Mouse (Mus musculus): ENCODE data around the gene Psmb3. TPM values are rescaled to one million over a fixed set of nuclear protein-coding genes. Genes with fewer than 3 reads are reported as not detected.
A peak's percentile ranks its signal among the peaks of the same experiment; 100 is the strongest.
"Not testable (repeated sequence)": the region's sequence is repeated elsewhere in the genome, so short reads cannot be mapped to it uniquely, and the experiment has no call there.

Psmb3 gene
- polyA plus RNA-seq (2014; fragmentation: Nextera tagmentation; extraction: Ambion mirVana), result 558 and 561 TPM in 2 replicates

- WGBS, result under 1% methylated on average over 35 of the region's 35 CpGs
- ATAC-seq (replicated peaks; ENCODE audit: low FRiP score), result peak; percentile 89
These were observed at the start of gene Psmb3 for GRCm38 (mm10) chr11:97703039-97703826. Gene Psmb3 (plus strand): TSS chr11:97703399.

GRCm38 (mm10) chr11:97654210-97654609 is 49.0 kb upstream of the Psmb3 start:
- no peak overlapping the region for H3K4me3 ChIP-seq (ENCODE audit: low read depth, low read length)
- H3K9ac ChIP-seq (ENCODE audit: low read depth, low read length), result no peak overlapping the region
- no peaks in the 10 kb centered on the region for H3K27me3 ChIP-seq (replicated peaks; ENCODE audit: control insufficient read depth, insufficient read depth, low read length)
- no peak for DNase-seq (ENCODE audit: low spot score)
- ATAC-seq (replicated peaks; ENCODE audit: low FRiP score), result no peak
- peaks cover 5% of the 10 kb centered on the region for H3K4me1 ChIP-seq (replicated peaks; ENCODE audit: control insufficient read depth, insufficient read depth, low read length)
- 83% methylated on average over 2 of the region's 2 CpGs for WGBS
- no peaks in the 10 kb centered on the region for H3K9me3 ChIP-seq (ENCODE audit: control insufficient read depth, low read length)
- no peaks in the 10 kb centered on the region for H3K36me3 ChIP-seq (ENCODE audit: control insufficient read depth, insufficient read depth, low read length)
- no peak overlapping the region for H3K27ac ChIP-seq (ENCODE audit: low read depth, low read length)
- no peak overlapping the region for H3K4me2 ChIP-seq

More at GRCm38 (mm10) chr11:97703039-97703826, at the start of gene Psmb3:
- H3K9ac ChIP-seq (ENCODE audit: low read depth, low read length), result peak within 1 kb of the TSS; percentile 76
- peaks cover 32% of the 10 kb centered on the region for H3K4me1 ChIP-seq (replicated peaks; ENCODE audit: control insufficient read depth, insufficient read depth, low read length)
- peaks cover 14% of the 10 kb centered on the region for H3K36me3 ChIP-seq (ENCODE audit: control insufficient read depth, insufficient read depth, low read length)
- H3K4me2 ChIP-seq, result peak within 1 kb of the TSS; percentile 93
- DNase-seq (ENCODE audit: low spot score), result peak; percentile 92
- H3K27ac ChIP-seq (ENCODE audit: low read depth, low read length), result peak within 1 kb of the TSS; percentile 57
- peaks cover 19% of the 10 kb centered on the region for H3K27me3 ChIP-seq (replicated peaks; ENCODE audit: control insufficient read depth, insufficient read depth, low read length)
- no peaks in the 10 kb centered on the region for H3K9me3 ChIP-seq (ENCODE audit: control insufficient read depth, low read length)
- peak within 1 kb of the TSS; percentile 80 for H3K4me3 ChIP-seq (ENCODE audit: low read depth, low read length)

- WGBS, result 74% methylated on average over 14 of the region's 14 CpGs
- no peak overlapping the region for H3K27ac ChIP-seq (ENCODE audit: low read depth, low read length)
- ATAC-seq (replicated peaks; ENCODE audit: low FRiP score), result no peak
These were observed 46.8 kb upstream of the Psmb3 start for GRCm38 (mm10) chr11:97656269-97656971.

GRCm38 (mm10) chr11:97657184-97657945 is 45.8 kb upstream of the Psmb3 start:
- Histone ChIP-seq H3K27me3 (replicated peaks; ENCODE audit: control insufficient read depth, insufficient read depth, low read length) (peaks cover 24% of the 10 kb centered on the region), H3K36me3 (ENCODE audit: control insufficient read depth, insufficient read depth, low read length) (no peaks in the 10 kb centered on the region), H3K9me3 (ENCODE audit: control insufficient read depth, low read length) (no peaks in the 10 kb centered on the region), H3K9ac (ENCODE audit: low read depth, low read length) (no peak overlapping the region), H3K27ac (ENCODE audit: low read depth, low read length) (no peak overlapping the region), H3K4me3 (ENCODE audit: low read depth, low read length) (no peak overlapping the region), H3K4me2 (no peak overlapping the region), H3K4me1 (replicated peaks; ENCODE audit: control insufficient read depth, insufficient read depth, low read length) (peaks cover 23% of the 10 kb centered on the region)
- 56% methylated on average over 5 of the region's 6 CpGs for WGBS
- DNase-seq (ENCODE audit: low spot score) (no peak), ATAC-seq (replicated peaks; ENCODE audit: low FRiP score) (no peak)

More at GRCm38 (mm10) chr11:97656269-97656971, 46.8 kb upstream of the Psmb3 start:
- Histone ChIP-seq H3K36me3 (ENCODE audit: control insufficient read depth, insufficient read depth, low read length) (no peaks in the 10 kb centered on the region), H3K9me3 (ENCODE audit: control insufficient read depth, low read length) (no peaks in the 10 kb centered on the region), H3K4me3 (ENCODE audit: low read depth, low read length) (no peak overlapping the region), H3K27me3 (replicated peaks; ENCODE audit: control insufficient read depth, insufficient read depth, low read length) (peaks cover 15% of the 10 kb centered on the region), H3K9ac (ENCODE audit: low read depth, low read length) (no peak overlapping the region), H3K4me1 (replicated peaks; ENCODE audit: control insufficient read depth, insufficient read depth, low read length) (peaks cover 15% of the 10 kb centered on the region), H3K4me2 (no peak overlapping the region)
- DNase-seq (ENCODE audit: low spot score), result no peak

- not testable (repeated sequence) for H3K27ac ChIP-seq (ENCODE audit: low read depth, low read length); H3K4me3 ChIP-seq (ENCODE audit: low read depth, low read length); H3K36me3 ChIP-seq (ENCODE audit: control insufficient read depth, insufficient read depth, low read length); DNase-seq (ENCODE audit: low spot score); H3K9ac ChIP-seq (ENCODE audit: low read depth, low read length); ATAC-seq (replicated peaks; ENCODE audit: low FRiP score); H3K9me3 ChIP-seq (ENCODE audit: control insufficient read depth, low read length); H3K4me2 ChIP-seq
- Histone ChIP-seq H3K27me3 (replicated peaks; ENCODE audit: control insufficient read depth, insufficient read depth, low read length) (peaks cover 30% of the 10 kb centered on the region), H3K4me1 (replicated peaks; ENCODE audit: control insufficient read depth, insufficient read depth, low read length) (peaks cover 23% of the 10 kb centered on the region)
- 85% methylated on average over 6 of the region's 6 CpGs for WGBS
These were observed 45.2 kb upstream of the Psmb3 start for GRCm38 (mm10) chr11:97657967-97658366.

- ATAC-seq (replicated peaks; ENCODE audit: low FRiP score), result no peak
- Histone ChIP-seq H3K4me1 (replicated peaks; ENCODE audit: control insufficient read depth, insufficient read depth, low read length) (peaks cover 23% of the 10 kb centered on the region), H3K27me3 (replicated peaks; ENCODE audit: control insufficient read depth, insufficient read depth, low read length) (peaks cover 39% of the 10 kb centered on the region)
These were observed 44.4 kb upstream of the Psmb3 start for GRCm38 (mm10) chr11:97658751-97659266.

GRCm38 (mm10) chr11:97659267-97659989 is 43.8 kb upstream of the Psmb3 start:
- Histone ChIP-seq H3K9ac (ENCODE audit: low read depth, low read length) (peak overlapping the region; percentile 75), H3K27ac (ENCODE audit: low read depth, low read length) (peak overlapping the region; percentile 13; the same call in 1 of the 2 replicates), H3K4me3 (ENCODE audit: low read depth, low read length) (peak overlapping the region; percentile 78), H3K27me3 (replicated peaks; ENCODE audit: control insufficient read depth, insufficient read depth, low read length) (peaks cover 44% of the 10 kb centered on the region), H3K9me3 (ENCODE audit: control insufficient read depth, low read length) (no peaks in the 10 kb centered on the region), H3K36me3 (ENCODE audit: control insufficient read depth, insufficient read depth, low read length) (no peaks in the 10 kb centered on the region), H3K4me1 (replicated peaks; ENCODE audit: control insufficient read depth, insufficient read depth, low read length) (peaks cover 23% of the 10 kb centered on the region), H3K4me2 (peak overlapping the region; percentile 76)
- ATAC-seq (replicated peaks; ENCODE audit: low FRiP score), result no peak
- no peak for DNase-seq (ENCODE audit: low spot score)
- WGBS, result 7% methylated on average over 13 of the region's 13 CpGs

More at GRCm38 (mm10) chr11:97658751-97659266, 44.4 kb upstream of the Psmb3 start:
- Histone ChIP-seq H3K4me3 (ENCODE audit: low read depth, low read length) (no peak overlapping the region), H3K4me2 (peak overlapping the region; percentile 76), H3K9me3 (ENCODE audit: control insufficient read depth, low read length) (no peaks in the 10 kb centered on the region), H3K27ac (ENCODE audit: low read depth, low read length) (no peak overlapping the region), H3K36me3 (ENCODE audit: control insufficient read depth, insufficient read depth, low read length) (no peaks in the 10 kb centered on the region), H3K9ac (ENCODE audit: low read depth, low read length) (no peak overlapping the region)
- WGBS, result 23% methylated on average over 11 of the region's 11 CpGs
- no peak for DNase-seq (ENCODE audit: low spot score)
